Mouse (Mus musculus): Measurements from ENCODE around the gene Abcb6. TPM values are rescaled to one million over a fixed set of nuclear protein-coding genes. Genes with fewer than 3 reads are reported as not detected.

Gene Abcb6
- polyA plus RNA-seq, 1 experiment from 2014 or later: 9.4 TPM

GRCm38 (mm10) chr1:75160256-75160617, 20.0 kb downstream of the Abcb6 start:
- no peaks in the 10 kb centered on the region for H3K36me3 ChIP-seq (ENCODE audit: insufficient read depth, low read length)
- no peaks in the 10 kb centered on the region for H3K27me3 ChIP-seq (replicated peaks; ENCODE audit: insufficient read depth, low read length)
- no peak for DNase-seq (ENCODE audit: low spot score)
- no peaks in the 10 kb centered on the region for H3K4me1 ChIP-seq (ENCODE audit: insufficient read depth, low read depth, low read length)
- ATAC-seq: no peak
- no peak overlapping the region for H3K4me3 ChIP-seq (ENCODE audit: low read depth, low read length)
- H3K27ac ChIP-seq (ENCODE audit: low read length): no peak overlapping the region
- no peaks in the 10 kb centered on the region for H3K9me3 ChIP-seq (ENCODE audit: low read length)
- 63% methylated on average over 4 of the region's 4 CpGs for WGBS
- no peak overlapping the region for H3K9ac ChIP-seq (replicated peaks; ENCODE audit: low read depth)
- no peak overlapping the region for H3K4me2 ChIP-seq (replicated peaks; ENCODE audit: low read depth, low read length)
- no peak for TF ChIP-seq EP300 (IDR thresholded peaks at IDR 0.05)
- no peak for TF ChIP-seq CTCF (IDR thresholded peaks at IDR 0.05)

GRCm38 (mm10) chr1:75159540-75160255, 20.5 kb downstream of the Abcb6 start:
- H3K9ac ChIP-seq (replicated peaks; ENCODE audit: low read depth): no peak overlapping the region
- H3K27me3 ChIP-seq (replicated peaks; ENCODE audit: insufficient read depth, low read length): no peaks in the 10 kb centered on the region
- ATAC-seq (no peak), DNase-seq (ENCODE audit: low spot score) (no peak)
- WGBS: 48% methylated on average over 5 of the region's 5 CpGs
- H3K9me3 ChIP-seq (ENCODE audit: low read length): no peaks in the 10 kb centered on the region
- TF ChIP-seq EP300 (IDR thresholded peaks at IDR 0.05) (no peak), CTCF (IDR thresholded peaks at IDR 0.05) (no peak)
- no peaks in the 10 kb centered on the region for H3K4me1 ChIP-seq (ENCODE audit: insufficient read depth, low read depth, low read length)
- H3K36me3 ChIP-seq (ENCODE audit: insufficient read depth, low read length): no peaks in the 10 kb centered on the region
- no peak overlapping the region for H3K4me2 ChIP-seq (replicated peaks; ENCODE audit: low read depth, low read length)
- no peak overlapping the region for H3K27ac ChIP-seq (ENCODE audit: low read length)
- no peak overlapping the region for H3K4me3 ChIP-seq (ENCODE audit: low read depth, low read length)

GRCm38 (mm10) chr1:75158990-75159389, 21.2 kb downstream of the Abcb6 start:
- DNase-seq (ENCODE audit: low spot score) (no peak), ATAC-seq (no peak)
- TF ChIP-seq EP300 (IDR thresholded peaks at IDR 0.05) (no peak), CTCF (IDR thresholded peaks at IDR 0.05) (no peak)
- H3K27me3 ChIP-seq (replicated peaks; ENCODE audit: insufficient read depth, low read length): no peaks in the 10 kb centered on the region
- no peaks in the 10 kb centered on the region for H3K9me3 ChIP-seq (ENCODE audit: low read length)
- no peaks in the 10 kb centered on the region for H3K36me3 ChIP-seq (ENCODE audit: insufficient read depth, low read length)
- no peak overlapping the region for H3K27ac ChIP-seq (ENCODE audit: low read length)
- H3K4me1 ChIP-seq (ENCODE audit: insufficient read depth, low read depth, low read length): no peaks in the 10 kb centered on the region
- H3K4me2 ChIP-seq (replicated peaks; ENCODE audit: low read depth, low read length): no peak overlapping the region
- no peak overlapping the region for H3K4me3 ChIP-seq (ENCODE audit: low read depth, low read length)
- H3K9ac ChIP-seq (replicated peaks; ENCODE audit: low read depth): no peak overlapping the region

- Histone ChIP-seq H3K36me3 (ENCODE audit: insufficient read depth, low read length) (no peaks in the 10 kb centered on the region), H3K27me3 (replicated peaks; ENCODE audit: insufficient read depth, low read length) (no peaks in the 10 kb centered on the region), H3K4me1 (ENCODE audit: insufficient read depth, low read depth, low read length) (no peaks in the 10 kb centered on the region), H3K4me3 (ENCODE audit: low read depth, low read length) (no peak overlapping the region), H3K27ac (ENCODE audit: low read length) (no peak overlapping the region), H3K9me3 (ENCODE audit: low read length) (no peaks in the 10 kb centered on the region), H3K9ac (replicated peaks; ENCODE audit: low read depth) (no peak overlapping the region), H3K4me2 (replicated peaks; ENCODE audit: low read depth, low read length) (no peak overlapping the region)
- no peak for DNase-seq (ENCODE audit: low spot score)
- ATAC-seq: no peak
- 28% methylated on average over 3 of the region's 3 CpGs for WGBS
- TF ChIP-seq EP300 (IDR thresholded peaks at IDR 0.05): no peak
- no peak for TF ChIP-seq CTCF (IDR thresholded peaks at IDR 0.05)
Measured at GRCm38 (mm10) chr1:75155837-75156236, 24.4 kb downstream of the Abcb6 start.

- Histone ChIP-seq H3K4me3 (ENCODE audit: low read depth, low read length) (no peak overlapping the region), H3K4me1 (ENCODE audit: insufficient read depth, low read depth, low read length) (no peaks in the 10 kb centered on the region), H3K9me3 (ENCODE audit: low read length) (no peaks in the 10 kb centered on the region), H3K4me2 (replicated peaks; ENCODE audit: low read depth, low read length) (no peak overlapping the region), H3K36me3 (ENCODE audit: insufficient read depth, low read length) (peaks cover 15% of the 10 kb centered on the region), H3K27ac (ENCODE audit: low read length) (no peak overlapping the region), H3K9ac (replicated peaks; ENCODE audit: low read depth) (no peak overlapping the region), H3K27me3 (replicated peaks; ENCODE audit: insufficient read depth, low read length) (no peaks in the 10 kb centered on the region)
- no peak for DNase-seq (ENCODE audit: low spot score)
- ATAC-seq: no peak
- 83% methylated on average over 4 of the region's 4 CpGs for WGBS
- TF ChIP-seq CTCF (IDR thresholded peaks at IDR 0.05) (no peak), EP300 (IDR thresholded peaks at IDR 0.05) (no peak)
Measured at GRCm38 (mm10) chr1:75148727-75149126, 31.5 kb downstream of the Abcb6 start.

- Histone ChIP-seq H3K9ac (replicated peaks; ENCODE audit: low read depth) (no peak overlapping the region), H3K27me3 (replicated peaks; ENCODE audit: insufficient read depth, low read length) (no peaks in the 10 kb centered on the region), H3K4me2 (replicated peaks; ENCODE audit: low read depth, low read length) (no peak overlapping the region), H3K27ac (ENCODE audit: low read length) (no peak overlapping the region), H3K9me3 (ENCODE audit: low read length) (no peaks in the 10 kb centered on the region), H3K4me1 (ENCODE audit: insufficient read depth, low read depth, low read length) (peaks cover 4% of the 10 kb centered on the region; the same call in 1 of the 2 replicates), H3K4me3 (ENCODE audit: low read depth, low read length) (no peak overlapping the region), H3K36me3 (ENCODE audit: insufficient read depth, low read length) (peaks cover 15% of the 10 kb centered on the region)
- no peak for ATAC-seq
- TF ChIP-seq CTCF (IDR thresholded peaks at IDR 0.05): no peak
- no peak for TF ChIP-seq EP300 (IDR thresholded peaks at IDR 0.05)
- no peak for DNase-seq (ENCODE audit: low spot score)
- 79% methylated on average over 7 of the region's 7 CpGs for WGBS
Measured at GRCm38 (mm10) chr1:75147411-75148135, 32.6 kb downstream of the Abcb6 start.
